Mouse (Mus musculus) lung, embryonic 16.5 days (tissue): ENCODE data around the gene Cyld. TPM values are rescaled to one million over a fixed set of nuclear protein-coding genes. Genes with fewer than 3 reads are reported as not detected.

Experiments
- ATAC-seq: fragments of 200-750 bp; cut with Nextera tagmentation; 2 replicates; pipeline ENCODE4 v1.8.0; 2017; ENCODE audit warnings: low read depth, mild to moderate bottlenecking, moderate library complexity
- H3K27ac ChIP-seq: fragments of 300-500 bp; sonication (generic); 2 replicates; pipeline ENCODE4 v1.5.1; 2014; ENCODE audit warnings: mild to moderate bottlenecking, control low read depth, low read length
- H3K27me3 ChIP-seq: fragments of 300-500 bp; sonication (generic); 2 replicates; pipeline ENCODE4 v1.6.1; 2014; ENCODE audit warnings: low read depth, low read length, mixed read lengths; ENCODE audit not compliant: control insufficient read depth, insufficient read depth
- H3K36me3 ChIP-seq: fragments of 300-500 bp; sonication (generic); 2 replicates; pipeline ENCODE4 v1.6.1; 2014; ENCODE audit warnings: low read length; ENCODE audit not compliant: control insufficient read depth, insufficient read depth
- H3K4me1 ChIP-seq: fragments of 300-500 bp; sonication (generic); replicated peaks from 2 replicates; pipeline ENCODE4 v1.6.1; 2014; ENCODE audit warnings: low read length, mixed read lengths; ENCODE audit not compliant: control insufficient read depth, insufficient read depth
- H3K4me2 ChIP-seq: fragments of 300-500 bp; sonication (generic); 2 replicates; pipeline ENCODE4 v1.6.1; 2014; ENCODE audit warnings: low read depth, low read length, control low read depth
- H3K4me3 ChIP-seq: fragments of 300-500 bp; sonication (generic); 2 replicates; pipeline ENCODE4 v1.5.1; 2014; ENCODE audit warnings: mild to moderate bottlenecking, low read length, control low read depth
- H3K9ac ChIP-seq: fragments of 300-500 bp; sonication (generic); 2 replicates; pipeline ENCODE4 v1.6.1; 2014; ENCODE audit warnings: low read length, control low read depth
- H3K9me3 ChIP-seq: fragments of 300-500 bp; sonication (generic); 2 replicates; pipeline ENCODE4 v1.6.1; 2016; ENCODE audit warnings: low read length; ENCODE audit not compliant: control insufficient read depth
- WGBS: fragments of 180-500 bp; shearing (Covaris S2); extraction: QIAGEN DNeasy Blood & Tissue Kit; methylation state at CpG from one replicate; pipeline ENCODE4 v1.1.7; 2014; 5-methylcytosine and 5-hydroxymethylcytosine counted together
- polyA plus RNA-seq: library from polyadenylated mRNA; unstranded; fragments of >200 nt; fragmentation: Nextera tagmentation; extraction: Ambion mirVana; gene quantifications from 2 replicates; pipeline ENCODE4 v1.2.1, GENCODE M21; 2015

Cyld gene
- polyA plus RNA-seq, 1 experiment from 2014 or later, result 16.0 TPM

DNA sequence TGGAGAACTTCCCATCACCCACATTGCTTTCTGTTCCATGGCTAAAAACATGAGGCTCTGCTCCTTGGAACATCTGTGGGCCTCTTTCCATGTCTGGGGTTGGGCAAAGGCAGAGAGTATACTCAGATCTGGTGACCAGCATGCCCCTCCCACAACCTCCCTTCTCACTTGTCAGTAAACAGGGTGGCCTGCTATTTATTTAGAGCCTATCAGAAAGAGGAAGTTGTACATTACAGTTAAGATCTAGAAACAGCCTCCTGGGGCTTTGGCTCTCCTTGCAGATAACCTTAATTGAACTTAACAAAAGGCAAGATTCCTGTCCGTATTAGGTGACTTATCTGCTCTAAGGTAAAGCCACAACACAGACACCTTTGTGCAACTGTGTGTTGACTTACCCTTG, 30.4 kb upstream of the Cyld start:
- no peak; the same call in 1 of the 2 replicates for ATAC-seq
- WGBS, result 42% methylated on average over 1 of the region's 1 CpGs
- H3K4me2 ChIP-seq, result no peak overlapping the region
- H3K4me1 ChIP-seq, result no peaks in the 10 kb centered on the region; the same call in 1 of the 2 replicates
- no peaks in the 10 kb centered on the region for H3K36me3 ChIP-seq
- H3K27me3 ChIP-seq, result no peaks in the 10 kb centered on the region
- no peaks in the 10 kb centered on the region for H3K9me3 ChIP-seq
- no peak overlapping the region for H3K27ac ChIP-seq
- H3K4me3 ChIP-seq, result no peak overlapping the region
- H3K9ac ChIP-seq, result no peak overlapping the region

DNA sequence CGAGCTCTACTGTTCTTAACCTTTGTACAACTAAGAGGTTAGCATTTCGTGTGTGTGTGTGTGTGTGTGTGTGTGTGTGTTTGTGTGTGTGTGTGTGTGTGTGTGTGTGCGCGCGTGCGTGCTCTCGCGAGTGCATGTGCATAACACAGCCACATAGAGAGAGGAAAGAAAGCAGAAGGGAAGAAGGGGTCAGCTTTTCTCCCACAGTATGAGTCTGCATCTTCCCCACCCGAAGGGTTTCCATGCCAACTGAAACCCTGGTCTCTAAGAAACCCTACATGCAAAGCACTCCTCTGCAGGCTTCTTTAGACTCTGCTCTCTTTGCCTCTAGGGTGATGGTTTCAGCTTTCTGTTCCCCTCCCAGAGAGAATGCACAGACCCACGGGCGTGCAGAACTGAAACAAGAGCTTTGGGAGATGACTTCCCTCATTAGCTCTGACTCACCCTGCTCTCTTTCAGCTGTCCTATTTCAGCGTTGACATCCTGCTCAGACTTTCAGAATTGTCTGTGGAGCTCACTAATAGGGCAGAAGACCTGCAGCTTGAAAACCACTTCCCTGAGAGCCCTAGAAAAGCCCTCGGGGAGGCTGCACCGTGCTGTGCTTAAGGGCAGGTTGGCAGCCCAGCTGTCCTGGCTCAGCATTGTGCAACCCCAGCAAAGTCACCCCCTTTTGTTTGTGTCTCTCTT, 28.3 kb upstream of the Cyld start:
- Histone ChIP-seq H3K4me3 (no peak overlapping the region), H3K9ac (no peak overlapping the region), H3K9me3 (no peaks in the 10 kb centered on the region), H3K4me1 (no peaks in the 10 kb centered on the region; the same call in 1 of the 2 replicates), H3K27me3 (no peaks in the 10 kb centered on the region), H3K36me3 (no peaks in the 10 kb centered on the region), H3K27ac (no peak overlapping the region), H3K4me2 (no peak overlapping the region)
- WGBS, result 60% methylated on average over 14 of the region's 14 CpGs
- no peak for ATAC-seq

DNA sequence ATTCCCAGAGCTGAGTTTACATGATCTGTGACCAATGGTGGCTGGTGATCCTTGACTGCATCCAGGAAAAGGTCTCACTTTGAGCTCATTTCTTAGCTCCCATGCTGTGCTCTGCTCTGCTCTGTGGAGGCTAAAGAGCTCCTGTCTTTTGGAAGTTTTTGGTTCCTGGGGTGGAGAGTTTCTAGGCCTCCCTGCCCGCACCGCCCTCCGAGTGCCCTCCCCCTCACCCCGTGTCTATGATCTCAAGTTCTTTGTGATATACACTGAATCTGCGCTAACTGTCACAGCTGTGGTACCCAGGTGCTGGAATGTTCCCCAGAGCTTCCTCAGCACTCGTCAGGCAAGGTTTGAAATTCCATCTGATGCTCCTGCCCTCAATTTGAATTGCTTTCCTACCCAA, 26.0 kb upstream of the Cyld start:
- 72% methylated on average over 6 of the region's 6 CpGs for WGBS
- no peaks in the 10 kb centered on the region for H3K27me3 ChIP-seq
- no peaks in the 10 kb centered on the region for H3K36me3 ChIP-seq
- H3K9ac ChIP-seq, result no peak overlapping the region
- no peak overlapping the region for H3K27ac ChIP-seq
- no peak for ATAC-seq
- H3K4me2 ChIP-seq, result no peak overlapping the region
- no peak overlapping the region for H3K4me3 ChIP-seq
- no peaks in the 10 kb centered on the region; the same call in 1 of the 2 replicates for H3K4me1 ChIP-seq
- H3K9me3 ChIP-seq, result no peaks in the 10 kb centered on the region

DNA sequence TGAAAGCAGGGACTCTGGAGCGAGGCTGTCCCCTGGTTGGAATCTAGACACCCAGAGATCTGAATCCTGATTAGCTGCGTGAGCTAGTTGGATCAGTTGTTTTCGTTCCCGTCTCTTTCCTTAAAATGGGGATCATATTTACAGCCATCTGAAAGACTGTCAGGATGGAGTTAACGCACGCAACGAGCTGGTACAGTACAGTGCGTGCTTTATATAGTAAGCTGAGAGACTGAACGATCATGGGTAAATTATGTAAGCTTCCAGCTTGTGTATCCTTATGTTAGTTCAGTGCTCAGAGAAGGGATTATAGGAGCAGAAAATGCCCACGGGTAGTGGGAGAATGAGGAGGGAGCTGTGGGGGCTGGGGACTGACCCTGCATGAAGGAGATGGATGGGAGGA, 25.3 kb upstream of the Cyld start:
- Histone ChIP-seq H3K4me3 (no peak overlapping the region), H3K9ac (no peak overlapping the region), H3K27ac (no peak overlapping the region), H3K27me3 (no peaks in the 10 kb centered on the region), H3K4me2 (no peak overlapping the region), H3K36me3 (no peaks in the 10 kb centered on the region), H3K9me3 (no peaks in the 10 kb centered on the region), H3K4me1 (no peaks in the 10 kb centered on the region; the same call in 1 of the 2 replicates)
- ATAC-seq, result no peak
- 71% methylated on average over 10 of the region's 10 CpGs for WGBS

DNA sequence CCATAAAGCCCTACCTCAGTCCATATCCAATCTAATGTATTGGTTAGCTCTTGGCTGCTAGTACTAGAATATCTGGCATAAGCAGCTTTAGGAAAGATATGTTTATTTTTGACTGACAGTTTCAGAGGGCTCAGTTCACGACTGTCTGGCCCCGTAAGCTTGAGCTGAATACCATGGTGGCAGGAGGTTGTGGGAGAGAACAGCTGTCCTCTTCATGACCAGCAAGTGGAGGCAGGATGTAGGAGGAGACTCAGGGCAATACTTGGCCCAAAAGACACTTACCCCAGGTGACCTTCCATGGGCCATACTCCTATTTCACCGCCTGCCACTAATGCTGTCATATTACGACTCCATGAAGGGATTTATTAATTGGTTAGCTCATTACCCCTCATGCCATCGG, 23.0 kb upstream of the Cyld start:
- no peaks in the 10 kb centered on the region for H3K36me3 ChIP-seq
- ATAC-seq, result no peak
- H3K4me2 ChIP-seq, result no peak overlapping the region
- H3K27ac ChIP-seq, result no peak overlapping the region
- no peak overlapping the region for H3K4me3 ChIP-seq
- H3K9me3 ChIP-seq, result no peaks in the 10 kb centered on the region
- WGBS, result 74% methylated on average over 5 of the region's 5 CpGs
- H3K9ac ChIP-seq, result no peak overlapping the region
- H3K27me3 ChIP-seq, result no peaks in the 10 kb centered on the region
- no peaks in the 10 kb centered on the region for H3K4me1 ChIP-seq

DNA sequence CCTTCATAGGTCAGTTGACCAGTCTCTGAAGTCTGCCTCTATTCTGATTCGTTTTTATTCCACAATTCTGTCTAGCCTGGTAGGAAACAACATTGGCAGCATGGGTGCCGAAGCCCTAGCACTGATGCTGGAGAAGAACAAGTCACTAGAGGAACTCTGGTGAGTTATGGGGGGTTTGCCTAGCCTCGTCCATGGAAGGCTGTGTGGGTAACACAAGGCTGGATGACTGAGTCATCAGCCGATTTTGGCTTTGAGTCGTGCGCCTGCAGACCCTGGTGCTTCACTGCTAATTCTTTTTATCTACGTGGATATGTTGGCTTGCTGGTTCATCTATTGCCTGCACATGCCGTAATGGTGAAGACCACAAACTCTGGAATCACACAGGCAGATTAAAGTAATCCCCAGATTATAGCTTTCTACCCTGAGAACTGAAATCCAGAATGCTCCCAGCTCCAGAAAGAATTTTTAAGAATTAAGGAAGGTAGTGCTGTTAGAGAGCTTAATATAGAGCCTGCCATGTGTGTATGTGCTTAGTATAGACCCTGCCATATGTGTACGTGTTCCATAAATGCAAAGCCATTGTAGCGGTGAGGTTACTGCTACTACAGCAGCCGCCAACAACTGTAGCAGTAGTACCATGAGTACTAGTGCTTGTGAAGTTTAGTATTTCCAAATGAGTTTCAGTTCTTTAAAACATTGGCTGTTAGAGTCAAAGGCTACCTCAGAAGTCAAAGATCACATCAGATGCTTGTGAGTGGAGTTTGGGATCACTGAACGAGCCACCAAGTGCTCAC, 21.3 kb upstream of the Cyld start:
- Histone ChIP-seq H3K27me3 (no peaks in the 10 kb centered on the region), H3K9me3 (no peaks in the 10 kb centered on the region), H3K4me2 (no peak overlapping the region), H3K9ac (no peak overlapping the region), H3K27ac (no peak overlapping the region), H3K4me1 (no peaks in the 10 kb centered on the region), H3K4me3 (no peak overlapping the region), H3K36me3 (no peaks in the 10 kb centered on the region)
- 84% methylated on average over 12 of the region's 12 CpGs for WGBS
- ATAC-seq, result no peak

DNA sequence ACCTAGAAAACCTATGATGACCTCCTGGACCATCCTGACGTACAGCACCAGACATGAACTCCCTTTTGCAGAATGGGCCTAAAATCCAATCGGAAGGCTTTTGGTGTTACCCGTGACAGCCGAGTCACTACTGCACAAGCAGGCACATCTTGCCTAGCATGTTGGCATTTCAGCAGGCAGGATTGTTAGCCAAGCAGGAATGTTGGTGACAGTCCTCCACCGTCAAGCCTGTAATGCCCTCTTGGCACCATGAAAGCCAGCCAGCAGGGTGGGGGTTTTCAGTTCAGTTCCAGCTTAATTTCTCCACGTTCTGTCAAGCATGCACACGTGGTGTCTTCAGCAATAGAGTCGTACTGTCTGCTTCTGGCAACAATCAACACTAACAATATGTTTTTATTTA, 19.8 kb upstream of the Cyld start:
- WGBS, result 77% methylated on average over 8 of the region's 8 CpGs
- Histone ChIP-seq H3K36me3 (no peaks in the 10 kb centered on the region), H3K4me1 (no peaks in the 10 kb centered on the region), H3K9me3 (no peaks in the 10 kb centered on the region), H3K27ac (no peak overlapping the region), H3K27me3 (no peaks in the 10 kb centered on the region), H3K4me3 (no peak overlapping the region), H3K4me2 (no peak overlapping the region), H3K9ac (no peak overlapping the region)
- ATAC-seq, result no peak

DNA sequence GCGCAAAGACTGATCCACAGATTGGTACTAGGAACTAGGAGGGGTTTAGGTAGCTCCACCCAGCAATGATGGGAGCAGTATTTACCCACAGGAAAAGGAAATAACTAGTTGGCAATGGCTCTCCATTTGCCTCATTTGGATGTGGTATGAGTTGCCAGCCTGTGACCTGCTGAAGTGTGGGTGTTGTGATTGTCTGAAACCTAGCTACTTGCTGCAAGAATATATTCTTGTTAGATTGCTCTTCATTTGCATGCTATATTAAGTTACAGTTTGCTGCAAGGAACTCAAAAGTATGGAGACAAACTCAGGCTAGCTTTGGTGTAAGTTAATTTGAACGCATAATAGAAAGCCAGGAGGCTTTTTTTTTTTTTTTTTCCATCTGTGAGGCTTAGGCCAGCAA, 16.3 kb upstream of the Cyld start:
- no peaks in the 10 kb centered on the region for H3K9me3 ChIP-seq
- ATAC-seq, result no peak

DNA sequence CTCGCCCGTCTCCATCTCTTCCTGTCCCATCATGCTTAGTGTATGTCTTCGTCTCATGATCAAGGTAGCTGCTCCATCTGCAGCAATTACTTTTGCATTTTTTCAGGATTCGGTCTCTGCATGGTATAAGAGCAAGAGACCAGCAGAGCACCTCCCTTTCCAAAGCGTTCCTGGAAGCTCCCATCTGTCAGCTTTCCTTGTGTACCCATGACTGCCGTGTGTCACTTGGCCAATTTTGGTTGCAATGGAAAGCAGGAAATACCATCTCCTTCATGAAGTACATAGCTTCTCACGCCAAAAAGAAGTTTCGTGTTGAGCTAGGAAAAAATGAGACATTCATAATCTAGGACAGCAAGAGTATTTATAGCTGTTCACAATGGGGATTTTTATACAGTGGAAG, 15.8 kb upstream of the Cyld start:
- no peaks in the 10 kb centered on the region for H3K27me3 ChIP-seq
- no peak overlapping the region for H3K4me3 ChIP-seq
- no peaks in the 10 kb centered on the region for H3K36me3 ChIP-seq
- no peaks in the 10 kb centered on the region for H3K9me3 ChIP-seq
- 78% methylated on average over 8 of the region's 8 CpGs for WGBS
- no peak overlapping the region for H3K27ac ChIP-seq
- H3K9ac ChIP-seq, result no peak overlapping the region
- no peak for ATAC-seq
- 0 out of 2 replicates have a peak, but pooled peaks cover 3% of the 10 kb centered on the region for H3K4me1 ChIP-seq
- no peak overlapping the region for H3K4me2 ChIP-seq

More for the DNA sequence above, 16.3 kb upstream of the Cyld start:
- 0 out of 2 replicates have a peak, but pooled peaks cover 3% of the 10 kb centered on the region for H3K4me1 ChIP-seq
- H3K4me2 ChIP-seq, result no peak overlapping the region
- H3K9ac ChIP-seq, result no peak overlapping the region
- H3K36me3 ChIP-seq, result no peaks in the 10 kb centered on the region
- H3K27ac ChIP-seq, result no peak overlapping the region
- no peak overlapping the region for H3K4me3 ChIP-seq
- 94% methylated on average over 2 of the region's 2 CpGs for whole genome bisulfite sequencing
- H3K27me3 ChIP-seq, result no peaks in the 10 kb centered on the region
